ENCODE assay signal across 24 mouse cellular contexts in genomic region chr3:124849915-124850314, GRCm38 (mm10).
DNase-seq lines count a peak whose midpoint lies in the region; ATAC-seq lines count a peak whose summit lies in the region.
"Had no signal": no experiment of that assay in that cellular context is flagged by ENCODE, and none has a peak within 500 bp of the region (broad histone marks: within the 10 kb centered on the region; RNA-seq: fewer than 3 reads in every experiment).

No protein-coding gene starts in this region.

- H3K9me3 ChIP-seq in forebrain, embryonic 11.5 days (ENCODE audit: control insufficient read depth, low read length), result no peaks in the 10 kb centered on the region
- no peaks in the 10 kb centered on the region for H3K9me3 ChIP-seq in forebrain, embryonic 13.5 days (replicated peaks)
- no peaks in the 10 kb centered on the region; the same call in 1 of the 2 replicates for H3K9me3 ChIP-seq in limb, embryonic 13.5 days
- H3K9me3 ChIP-seq in limb, embryonic 10.5 days (replicated peaks), result no peaks in the 10 kb centered on the region
- H3K9me3 ChIP-seq: forebrain, embryonic 12.5 days; forebrain, embryonic 15.5 days; G1E had no signal

- no peaks in the 10 kb centered on the region for H3K36me3 ChIP-seq in forebrain, embryonic 11.5 days (ENCODE audit: control insufficient read depth, insufficient read depth, low read length)
- no peaks in the 10 kb centered on the region for H3K36me3 ChIP-seq in forebrain, embryonic 13.5 days (ENCODE audit: poor library complexity, severe bottlenecking)
- H3K36me3 ChIP-seq in limb, embryonic 13.5 days, result no peaks in the 10 kb centered on the region
- no peaks in the 10 kb centered on the region for H3K36me3 ChIP-seq in limb, embryonic 10.5 days
- H3K36me3 ChIP-seq: embryonic facial prominence, embryonic 13.5 days; forebrain, embryonic 12.5 days; forebrain, embryonic 15.5 days; G1E had no signal

- peak; percentile 2 for DNase-seq in embryo, embryonic 11 days
- DNase-seq in embryo, embryonic 10 days (ENCODE audit: low spot score), result no peak
- no peak for DNase-seq in forebrain, embryonic 11.5 days (ENCODE audit: low spot score)
- DNase-seq in limb, embryonic 10.5 days (ENCODE audit: low spot score), result no peak
- DNase-seq: adrenal gland, adult 8-10 months; adrenal gland, postnatal 14 days; adrenal gland, postnatal 36 days; B cell, adult 2 months; cerebellum, adult 11-12 months; cerebellum, adult 2 months; cerebellum, adult 9-10 months; cerebellum, postnatal 10 days; cerebellum, postnatal 25 days; forebrain, postnatal 0 days had no signal

- no peak overlapping the region for H3K9ac ChIP-seq in forebrain, embryonic 11.5 days (ENCODE audit: low read length)
- no peak overlapping the region for H3K9ac ChIP-seq in forebrain, embryonic 13.5 days
- H3K9ac ChIP-seq in limb, embryonic 13.5 days, result no peak overlapping the region
- H3K9ac ChIP-seq: embryonic facial prominence, embryonic 13.5 days; forebrain, embryonic 12.5 days; forebrain, embryonic 15.5 days; forebrain, postnatal 0 days had no signal

- 73% methylated on average over 2 of the region's 2 CpGs for WGBS in forebrain, embryonic 11.5 days
- 69% methylated on average over 2 of the region's 2 CpGs for WGBS in forebrain, embryonic 13.5 days
- WGBS in limb, embryonic 13.5 days, result 48% methylated on average over 2 of the region's 2 CpGs
- 67% methylated on average over 2 of the region's 2 CpGs for WGBS in limb, embryonic 10.5 days

- 0 out of 2 replicates have a peak, but pooled peaks have one; percentile 11 for ATAC-seq in forebrain, embryonic 11.5 days (replicated peaks; ENCODE audit: low FRiP score)
- no peak for ATAC-seq in forebrain, embryonic 13.5 days
- ATAC-seq in limb, embryonic 13.5 days (ENCODE audit: low FRiP score, low read depth), result peak; percentile 80
- ATAC-seq: activated CD4-positive, CD25-positive, alpha-beta regulatory T cell, adult 4 months; CD4-positive, CD25-positive, alpha-beta regulatory T cell, adult 4 months; forebrain, embryonic 15.5 days; forebrain, postnatal 0 days; Patski had no signal

- H3K4me2 ChIP-seq in forebrain, embryonic 11.5 days (ENCODE audit: low read depth, low read length, severe bottlenecking), result no peak overlapping the region
- no peak overlapping the region for H3K4me2 ChIP-seq in forebrain, embryonic 13.5 days
- no peak overlapping the region for H3K4me2 ChIP-seq in limb, embryonic 13.5 days (replicated peaks)
- H3K4me2 ChIP-seq: embryonic facial prominence, embryonic 13.5 days; forebrain, embryonic 12.5 days; forebrain, embryonic 15.5 days had no signal

- no peaks in the 10 kb centered on the region for H3K27me3 ChIP-seq in forebrain, embryonic 11.5 days (ENCODE audit: control insufficient read depth, insufficient read depth, low read length)
- no peaks in the 10 kb centered on the region for H3K27me3 ChIP-seq in forebrain, embryonic 13.5 days
- H3K27me3 ChIP-seq in limb, embryonic 13.5 days, result no peaks in the 10 kb centered on the region
- H3K27me3 ChIP-seq in limb, embryonic 10.5 days (ENCODE audit: low read depth, poor library complexity, severe bottlenecking), result no peaks in the 10 kb centered on the region
- H3K27me3 ChIP-seq: CH12.LX; embryonic facial prominence, embryonic 13.5 days; forebrain, embryonic 12.5 days; forebrain, embryonic 15.5 days; Patski had no signal

- no peak overlapping the region for H3K4me3 ChIP-seq in forebrain, embryonic 11.5 days (ENCODE audit: low read depth, low read length)
- H3K4me3 ChIP-seq in forebrain, embryonic 13.5 days, result no peak overlapping the region
- H3K4me3 ChIP-seq in limb, embryonic 13.5 days, result no peak overlapping the region
- H3K4me3 ChIP-seq in limb, embryonic 10.5 days, result no peak overlapping the region
- H3K4me3 ChIP-seq: embryonic facial prominence, embryonic 13.5 days; forebrain, embryonic 12.5 days; forebrain, embryonic 15.5 days had no signal

- no peak overlapping the region for H3K27ac ChIP-seq in forebrain, embryonic 11.5 days (ENCODE audit: low read depth, low read length)
- no peak overlapping the region for H3K27ac ChIP-seq in forebrain, embryonic 13.5 days
- no peak overlapping the region for H3K27ac ChIP-seq in limb, embryonic 13.5 days
- H3K27ac ChIP-seq in limb, embryonic 10.5 days, result no peak overlapping the region
- H3K27ac ChIP-seq: embryonic facial prominence, embryonic 13.5 days; forebrain, embryonic 12.5 days; forebrain, embryonic 15.5 days had no signal

- H3K4me1 ChIP-seq in forebrain, embryonic 11.5 days (replicated peaks; ENCODE audit: control insufficient read depth, insufficient read depth, low read length), result no peaks in the 10 kb centered on the region
- H3K4me1 ChIP-seq in forebrain, embryonic 13.5 days, result no peaks in the 10 kb centered on the region
- H3K4me1 ChIP-seq in limb, embryonic 13.5 days, result no peaks in the 10 kb centered on the region
- H3K4me1 ChIP-seq in limb, embryonic 10.5 days, result no peaks in the 10 kb centered on the region
- H3K4me1 ChIP-seq: embryonic facial prominence, embryonic 13.5 days; forebrain, embryonic 12.5 days; forebrain, embryonic 15.5 days had no signal
